Mouse (Mus musculus): Measurements from ENCODE around the gene Aym1. TPM values are rescaled to one million over a fixed set of nuclear protein-coding genes. Genes with fewer than 3 reads are reported as not detected.

The Aym1 gene
- polyA plus RNA-seq, 1 experiment = not detected

DNA sequence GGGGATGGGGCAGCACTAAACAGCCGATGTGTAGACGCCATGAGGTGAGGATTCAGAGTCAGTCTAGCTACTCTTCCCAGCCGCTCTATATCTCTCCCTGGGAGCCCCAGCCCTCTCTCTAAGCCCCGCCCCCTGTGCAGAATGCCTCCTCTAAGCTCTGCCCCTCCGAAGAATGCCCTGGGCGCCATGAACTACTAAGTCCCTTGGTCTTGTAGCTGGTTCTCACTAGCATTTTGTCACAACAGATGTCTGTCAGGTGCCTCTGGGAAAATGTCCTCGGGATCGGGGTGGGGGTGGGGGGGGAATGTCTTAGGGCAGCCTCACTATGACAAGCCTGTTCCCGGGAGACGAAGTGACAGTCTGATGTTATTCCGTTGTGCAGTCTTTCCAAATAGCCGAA is 9.5 kb upstream of the Aym1 start:
- no peak for TF ChIP-seq GATA1 (IDR thresholded peaks at IDR 0.05; ENCODE audit: low read length)

DNA sequence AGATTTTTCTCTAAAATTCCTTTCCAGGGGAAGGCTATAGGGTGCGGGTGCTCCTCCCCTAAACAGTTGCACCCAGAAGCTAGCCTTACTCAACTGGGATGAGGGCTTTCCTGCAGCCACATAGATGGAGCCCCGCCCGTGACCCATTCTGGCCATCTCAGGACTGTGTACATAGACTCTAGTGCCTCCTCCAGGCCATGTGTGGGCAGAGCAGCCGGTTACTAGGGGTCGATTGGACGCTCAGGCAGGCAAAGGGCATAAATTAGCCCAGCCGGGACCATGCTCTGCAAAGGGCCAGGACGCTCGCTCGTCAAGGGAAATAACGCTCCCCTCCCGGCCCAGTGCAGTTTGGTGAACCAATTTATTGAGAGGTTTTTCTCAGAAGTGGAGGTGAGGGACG is 8.5 kb upstream of the Aym1 start:
- no peak for TF ChIP-seq GATA1 (IDR thresholded peaks at IDR 0.05; ENCODE audit: low read length)

DNA sequence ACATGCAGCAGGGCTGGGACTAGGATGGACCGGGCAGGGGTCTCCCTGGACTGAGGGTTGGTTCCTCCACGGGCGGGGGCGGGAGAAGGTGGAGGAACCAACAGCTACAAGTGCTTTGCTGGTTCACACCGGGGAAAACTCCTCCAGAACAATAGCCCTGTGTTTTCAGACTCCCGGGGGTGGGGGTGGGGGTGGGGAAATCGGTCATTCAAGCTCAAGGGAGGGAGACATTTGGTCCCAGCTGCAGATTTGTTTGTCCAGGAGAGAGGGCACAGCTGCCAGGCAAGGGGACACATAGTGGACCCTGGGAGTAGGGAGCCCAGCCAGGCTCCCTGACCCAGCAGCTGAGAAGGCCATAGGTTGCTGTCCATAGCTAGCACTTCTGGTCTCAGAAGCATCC is 7.9 kb upstream of the Aym1 start:
- TF ChIP-seq GATA1 (IDR thresholded peaks at IDR 0.05; ENCODE audit: low read length) = no peak

DNA sequence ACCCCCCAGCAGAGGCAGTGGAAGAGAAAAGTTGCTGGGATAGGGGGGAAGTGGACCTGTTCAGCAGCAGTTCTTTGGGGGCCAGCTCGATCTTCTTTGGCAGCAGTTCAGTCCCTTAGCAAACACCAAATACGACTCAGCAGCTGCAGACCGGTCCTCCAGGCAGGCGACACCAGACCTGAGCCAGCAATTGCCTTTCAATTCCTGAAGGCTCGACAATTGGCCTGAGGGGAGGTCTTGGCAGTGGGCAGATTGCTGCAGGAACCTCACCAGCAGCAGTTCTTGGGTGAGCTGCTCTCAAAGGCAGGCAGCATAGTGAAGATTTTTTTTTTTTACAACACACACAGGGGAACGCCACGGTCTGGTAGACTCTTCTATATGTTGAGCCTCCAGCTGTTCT is 7.3 kb upstream of the Aym1 start:
- TF ChIP-seq GATA1 (IDR thresholded peaks at IDR 0.05; ENCODE audit: low read length) = no peak

DNA sequence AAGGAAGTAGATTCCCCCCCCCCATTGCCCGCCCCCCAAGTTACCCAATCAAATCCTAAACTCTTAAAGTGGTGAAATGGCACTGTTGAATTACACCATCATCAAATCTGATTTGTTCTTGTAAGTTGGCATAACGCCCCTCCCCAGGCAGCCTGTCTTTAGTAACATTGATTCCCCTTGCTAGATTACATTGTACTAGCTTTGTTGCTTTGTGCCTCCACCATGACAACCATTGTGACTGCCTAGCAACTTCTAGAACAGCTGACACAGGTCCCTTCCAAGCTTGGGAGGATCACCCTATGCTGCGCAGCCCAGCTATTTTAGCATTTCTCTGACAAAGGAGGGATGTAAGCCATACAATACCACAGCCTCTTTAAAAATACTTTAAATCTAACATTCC is 5.3 kb upstream of the Aym1 start:
- TF ChIP-seq GATA1 (IDR thresholded peaks at IDR 0.05; ENCODE audit: low read length) = no peak

GRCm38 (mm10) chr5:113352636-113353035 is 4.5 kb upstream of the Aym1 start:
- TF ChIP-seq GATA1 (IDR thresholded peaks at IDR 0.05; ENCODE audit: low read length) = no peak

DNA sequence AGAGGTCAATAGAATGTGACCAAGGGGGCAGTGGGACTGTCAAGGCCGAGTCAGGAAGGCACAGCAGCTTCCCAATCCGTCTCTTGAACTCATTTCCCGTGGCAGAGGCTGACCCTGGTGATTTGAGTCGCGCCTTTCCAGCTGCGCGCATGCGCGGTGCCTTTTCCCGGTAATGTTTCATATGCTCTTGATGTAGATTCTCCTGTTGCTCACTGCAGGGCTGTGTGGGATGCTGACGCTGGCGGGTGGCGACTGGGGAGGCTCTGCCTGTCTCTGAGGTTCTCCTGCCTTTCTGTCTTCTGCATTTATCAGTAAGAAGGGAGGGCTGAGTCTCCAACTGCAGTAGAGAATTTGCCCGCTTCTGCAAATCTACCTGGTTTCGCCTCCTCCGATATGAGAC is 2.8 kb upstream of the Aym1 start:
- TF ChIP-seq GATA1 (IDR thresholded peaks at IDR 0.05; ENCODE audit: low read length) = no peak

DNA sequence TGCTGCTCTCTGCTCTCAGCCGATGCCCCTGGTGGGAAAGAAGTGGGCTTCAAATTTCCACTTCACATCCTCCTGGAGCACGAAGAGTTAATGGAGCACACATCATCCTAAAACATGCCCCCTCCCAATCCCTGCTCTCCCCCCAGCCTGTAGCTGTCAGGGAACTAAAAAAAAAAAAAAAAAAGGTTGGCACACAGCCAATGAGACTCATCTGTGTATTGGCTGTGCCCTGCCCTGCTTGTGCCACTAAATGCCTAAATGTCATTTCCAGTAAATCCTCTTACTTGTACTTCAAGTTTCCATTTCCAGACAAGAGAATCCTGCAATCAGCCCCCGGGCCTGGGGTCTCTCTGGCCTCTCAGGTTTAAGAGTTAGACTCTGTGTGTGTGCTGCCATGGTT is 562 bp downstream of the Aym1 start:
- TF ChIP-seq GATA1 (IDR thresholded peaks at IDR 0.05; ENCODE audit: low read length) = no peak

DNA sequence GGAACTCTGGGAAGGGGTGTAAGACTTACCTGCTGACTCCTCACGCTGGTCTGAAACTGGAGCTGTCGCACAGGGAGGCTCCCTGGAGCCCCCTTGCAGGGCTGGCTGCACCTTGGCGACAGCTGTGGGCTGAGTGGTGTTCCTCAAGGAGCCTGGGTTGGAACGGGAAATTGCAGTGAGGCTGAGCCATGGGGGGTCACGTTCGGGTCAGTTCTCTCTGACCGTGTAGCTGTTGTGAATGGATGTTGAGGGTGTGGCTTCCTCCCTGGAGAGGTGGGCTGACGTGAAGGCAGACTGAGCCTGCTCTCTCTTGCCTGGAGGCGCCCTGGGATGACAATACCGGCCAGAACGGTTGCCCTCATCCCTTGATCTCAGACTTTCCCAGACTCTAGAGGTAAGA is 1.7 kb downstream of the Aym1 start:
- TF ChIP-seq GATA1 (IDR thresholded peaks at IDR 0.05; ENCODE audit: low read length) = no peak

GRCm38 (mm10) chr5:113361283-113361682 is 4.2 kb downstream of the Aym1 start:
- no peak for TF ChIP-seq GATA1 (IDR thresholded peaks at IDR 0.05; ENCODE audit: low read length)

GRCm38 (mm10) chr5:113362258-113362996 is 5.3 kb downstream of the Aym1 start:
- no peak for TF ChIP-seq GATA1 (IDR thresholded peaks at IDR 0.05; ENCODE audit: low read length)

DNA sequence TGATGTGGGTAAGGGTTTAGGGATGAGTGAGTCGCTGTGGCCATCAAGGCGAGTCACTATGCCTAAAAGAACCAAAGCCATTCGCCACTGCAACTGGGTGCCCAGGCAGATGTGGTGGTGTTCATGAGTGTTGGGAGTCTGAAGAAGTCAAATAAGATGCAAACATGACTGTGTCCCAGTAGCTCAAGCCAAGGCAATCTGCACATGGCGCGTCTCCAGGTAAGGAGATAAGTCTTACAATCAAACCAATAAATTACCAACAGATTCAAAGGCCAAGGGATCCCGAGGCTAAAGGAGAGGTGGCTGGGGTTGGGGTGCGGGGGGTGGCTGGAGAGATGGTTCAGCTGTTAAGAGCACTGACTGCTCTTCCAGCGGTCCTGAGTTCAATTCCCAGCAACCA is 6.1 kb downstream of the Aym1 start:
- no peak for TF ChIP-seq GATA1 (IDR thresholded peaks at IDR 0.05; ENCODE audit: low read length)

- no peak for TF ChIP-seq GATA1 (IDR thresholded peaks at IDR 0.05; ENCODE audit: low read length)
These were observed 8.8 kb downstream of the Aym1 start for GRCm38 (mm10) chr5:113365921-113366320.

DNA sequence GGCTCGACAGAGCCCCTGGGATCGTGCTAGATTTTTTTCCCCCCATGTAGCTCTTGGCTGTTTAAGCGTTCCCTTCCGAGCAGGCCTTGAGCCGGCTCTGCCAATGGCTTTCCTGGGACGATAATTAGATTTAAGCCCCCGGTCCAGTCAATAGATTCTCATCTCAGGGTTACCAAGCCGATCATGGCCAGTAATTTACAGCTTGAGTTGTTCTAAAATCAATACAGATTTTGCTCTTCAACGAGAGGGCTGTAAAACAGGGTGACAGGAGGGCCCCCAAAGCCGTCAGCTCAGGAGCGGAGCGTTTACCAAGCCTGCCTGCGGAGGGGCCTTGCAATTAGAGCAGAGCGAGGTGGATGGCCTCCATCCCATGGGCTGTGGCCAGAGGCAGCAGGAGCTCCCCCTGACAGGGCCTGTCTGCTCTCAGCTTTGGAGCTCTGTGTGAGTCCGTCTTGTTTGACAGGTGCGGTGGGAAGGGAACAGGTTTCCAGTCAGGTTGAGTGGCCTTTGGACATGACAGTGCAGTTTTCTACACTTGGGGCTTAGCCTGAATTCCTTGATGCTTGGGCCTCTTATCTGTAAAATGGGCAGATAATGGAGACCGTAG is 12.3 kb downstream of the Aym1 start:
- no peak for TF ChIP-seq GATA1 (IDR thresholded peaks at IDR 0.05; ENCODE audit: low read length)

- no peak for TF ChIP-seq GATA1 (IDR thresholded peaks at IDR 0.05; ENCODE audit: low read length)
These were observed 15.4 kb downstream of the Aym1 start for GRCm38 (mm10) chr5:113372449-113372848.

DNA sequence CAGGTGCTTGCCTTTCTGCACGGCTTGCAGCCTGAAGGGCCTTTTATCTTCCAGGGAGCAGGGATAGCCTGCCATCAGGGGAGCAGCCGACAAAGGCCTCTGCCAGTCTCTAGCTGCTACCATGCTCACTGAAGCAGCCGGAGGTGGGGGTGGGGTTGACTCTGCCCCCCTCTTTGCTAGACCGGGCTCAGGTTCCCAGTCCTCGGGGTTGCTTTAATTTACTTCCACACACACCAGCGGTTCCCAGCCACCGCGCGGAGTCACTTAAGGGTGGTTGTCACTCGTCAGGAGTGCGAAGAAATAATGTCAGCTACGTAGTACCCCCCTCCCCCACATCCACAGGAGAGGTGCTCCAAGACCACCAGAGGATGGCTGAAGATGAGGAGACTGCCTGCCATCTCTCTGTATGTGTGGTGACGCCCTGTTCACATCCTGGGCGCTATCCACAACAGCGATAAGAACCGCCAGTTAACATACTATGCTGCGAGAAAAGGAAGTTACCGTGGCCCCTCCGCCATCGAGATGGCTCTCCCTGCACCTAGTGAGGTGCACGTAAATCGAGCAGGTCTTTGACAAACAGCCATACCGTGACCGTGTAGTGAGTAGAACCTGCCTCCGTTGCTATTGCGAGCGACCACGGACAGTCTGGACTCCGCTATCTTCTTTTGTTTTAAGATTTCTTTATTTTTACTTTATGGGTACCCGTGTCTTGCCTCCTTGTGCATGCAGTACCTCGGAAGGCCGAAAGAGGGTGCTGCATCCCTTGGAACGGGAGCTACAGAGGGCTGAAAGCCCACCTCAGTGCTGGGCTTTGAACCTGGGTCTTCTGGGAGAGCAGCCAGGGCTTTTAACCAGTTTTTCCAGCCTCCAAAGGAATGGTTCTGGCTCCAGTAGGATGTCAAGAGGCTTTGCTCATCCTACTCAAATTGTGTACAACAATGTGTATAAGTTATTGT is 16.2 kb downstream of the Aym1 start:
- no peak for TF ChIP-seq GATA1 (IDR thresholded peaks at IDR 0.05; ENCODE audit: low read length)
